Mouse (Mus musculus): ENCODE results near the gene Use1.

Gene Use1

DNA sequence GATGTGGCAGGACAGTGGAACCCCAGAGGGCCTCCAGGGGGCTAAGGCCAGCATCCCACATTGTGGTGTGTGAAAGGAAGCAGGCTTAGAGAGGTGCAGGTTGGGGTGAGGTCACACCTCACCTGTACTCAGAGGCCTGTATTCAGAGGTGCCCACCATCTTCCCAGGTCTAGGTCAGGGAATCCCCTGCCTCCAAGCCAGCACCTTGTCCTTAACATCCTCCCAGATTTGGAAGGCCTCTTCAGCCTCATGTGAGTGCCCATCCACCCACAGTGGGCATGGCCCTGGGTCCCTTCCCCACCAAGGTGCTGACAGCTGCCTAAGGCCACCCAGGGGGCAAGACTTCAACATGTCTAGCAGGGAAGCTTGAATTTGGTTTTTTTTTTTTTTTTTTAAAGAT, 34.8 kb downstream of the Use1 start:
- in situ Hi-C loops (cut with MboI, MseI): no loop called here

DNA sequence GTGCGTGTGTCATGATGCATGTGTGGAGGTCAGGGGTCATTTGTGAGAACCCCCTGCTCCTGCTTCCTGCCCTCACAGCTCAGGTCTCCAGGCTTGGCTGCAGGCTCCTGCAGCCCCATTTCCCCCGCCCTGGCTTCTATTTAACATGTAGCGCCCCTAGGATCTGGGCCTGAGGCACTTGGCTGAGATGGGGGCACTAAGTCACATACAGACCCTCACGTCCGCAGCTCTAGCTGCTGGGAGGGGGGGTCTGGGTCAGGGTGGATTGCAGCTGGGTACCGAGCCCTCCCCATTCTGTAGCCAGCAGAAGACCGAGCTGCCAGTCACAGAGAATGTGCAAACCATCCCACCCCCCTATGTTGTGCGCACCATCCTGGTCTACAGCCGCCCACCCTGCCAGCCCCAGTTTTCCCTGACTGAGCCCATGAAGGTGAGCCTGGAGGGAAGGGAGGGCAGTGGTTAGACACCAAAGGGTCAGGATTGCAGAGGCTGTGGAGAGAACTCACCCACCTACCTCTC, 35.9 kb downstream of the Use1 start:
- in situ Hi-C loops (cut with MboI, MseI): no loop called here

DNA sequence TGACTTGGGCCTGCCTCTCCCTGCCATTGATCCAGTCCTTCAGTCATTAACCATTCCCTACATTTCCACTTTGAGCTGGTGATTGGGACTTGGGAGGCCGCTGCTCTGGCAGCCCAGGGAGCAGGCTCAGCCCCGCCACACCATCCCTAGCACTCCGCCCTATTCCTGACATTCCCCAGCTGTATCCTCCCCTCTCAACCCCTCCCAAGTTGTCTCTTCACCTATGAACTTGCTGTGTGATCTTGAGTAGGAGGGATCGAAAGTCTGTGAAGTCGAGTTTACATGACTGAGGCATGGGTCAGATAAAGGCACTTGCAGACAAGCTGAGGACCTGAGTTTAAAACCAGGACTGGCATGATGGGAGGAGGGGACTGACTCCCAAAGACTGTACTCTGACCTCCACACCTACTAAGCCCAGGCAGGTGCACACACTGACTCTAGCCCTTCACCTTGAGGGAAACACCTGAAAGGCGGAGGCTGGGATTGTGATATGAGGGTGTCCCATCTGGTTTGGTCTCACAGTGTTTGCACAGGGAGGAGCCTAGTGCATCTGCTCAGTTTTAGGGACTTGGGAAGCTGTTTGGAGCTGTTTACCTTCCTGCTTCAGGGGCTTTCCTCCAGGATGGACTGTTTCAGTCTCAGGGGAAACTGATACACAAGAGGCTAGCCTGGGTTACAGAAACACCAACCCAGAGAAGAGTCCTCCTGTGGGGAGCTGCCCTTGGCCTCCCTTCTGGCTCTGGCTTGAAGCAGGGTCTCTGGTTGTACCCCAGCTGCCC, 36.6 kb downstream of the Use1 start:
- in situ Hi-C loops (cut with MboI, MseI): no loop called here

DNA sequence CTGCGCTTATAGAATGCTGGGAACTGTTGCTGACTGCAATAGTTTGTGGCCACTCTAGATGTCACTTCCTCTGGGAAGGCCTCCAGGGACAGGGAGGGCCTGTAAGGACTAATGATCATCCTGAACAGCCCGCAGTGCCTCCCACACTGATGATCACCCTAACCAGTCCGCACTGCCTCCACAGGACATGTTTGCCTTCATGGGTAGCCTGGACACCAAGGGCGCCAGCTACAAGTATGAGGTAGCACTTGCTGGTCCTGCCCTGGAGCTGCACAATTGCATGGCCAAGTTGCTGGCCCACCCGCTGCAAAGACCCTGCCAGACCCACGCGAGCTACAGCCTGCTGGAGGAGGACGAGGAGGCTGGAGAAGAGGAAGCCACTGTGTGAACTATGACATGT, 37.4 kb downstream of the Use1 start:
- in situ Hi-C loops (cut with MboI, MseI): no loop called here

DNA sequence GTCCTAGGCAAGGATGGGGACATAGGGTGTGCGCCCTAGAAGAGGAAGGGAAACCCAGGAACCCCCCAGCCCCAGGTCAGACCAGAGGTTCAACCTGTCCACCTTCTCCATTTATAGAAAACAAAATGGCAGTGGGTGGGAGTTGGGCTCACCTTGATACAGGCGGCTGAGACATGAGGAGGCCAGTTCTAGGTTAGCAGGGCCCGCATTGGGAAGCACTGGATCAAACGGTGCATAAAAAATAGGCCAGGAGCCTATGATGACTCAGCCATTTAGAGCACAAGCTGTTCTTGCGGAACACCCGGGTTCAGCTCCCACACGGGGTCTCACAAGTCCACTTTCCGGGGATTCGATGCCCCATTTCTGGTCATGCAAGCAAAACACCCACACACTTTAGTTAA, 38.3 kb downstream of the Use1 start:
- in situ Hi-C loops (cut with MboI, MseI): loop anchor here (5.0 kb wide), 1 partner anchor 33 kb away; the partner anchor contains the start of gene Ocel1

DNA sequence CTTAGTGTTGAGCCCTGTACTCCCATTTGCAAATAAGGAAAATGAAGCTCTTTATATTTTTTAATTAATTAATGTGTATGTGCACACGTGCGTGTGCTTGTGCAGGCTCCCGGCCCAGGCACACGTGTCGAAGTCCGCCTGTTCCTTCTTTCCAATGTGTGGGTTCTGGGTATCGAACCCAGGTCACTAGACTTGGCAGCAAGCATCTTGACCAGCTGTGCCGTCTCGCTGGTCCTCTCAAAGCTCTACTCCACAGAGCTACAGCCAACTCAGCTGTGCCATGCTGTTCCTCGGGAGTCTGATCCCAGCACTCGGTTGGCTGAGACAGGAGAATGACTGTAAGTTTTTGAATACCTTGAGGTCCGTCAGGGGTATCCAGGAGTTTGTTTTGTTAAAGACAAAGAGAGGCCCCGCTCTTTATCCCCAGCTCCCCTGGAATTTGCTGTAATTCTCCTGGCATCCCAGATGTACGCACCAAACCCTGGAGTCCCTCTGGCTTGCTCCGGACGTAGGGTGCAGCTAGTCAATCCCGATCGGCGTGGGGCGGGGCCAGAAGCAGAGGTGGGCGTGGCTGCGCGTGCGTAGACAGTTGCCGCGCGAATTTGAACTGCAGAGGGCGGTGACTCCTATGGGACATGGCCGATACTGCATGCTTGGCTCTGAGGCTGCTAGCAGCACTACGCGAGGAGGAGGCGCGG, 38.9 kb downstream of the Use1 start, which contains the start of gene Ankle1:
Gene Ankle1, plus strand, starts transcription at position 610 of the 698 bp plus-strand sequence.
- in situ Hi-C loops (cut with MboI, MseI): loop anchor here (5.0 kb wide), 1 partner anchor 33 kb away; the partner anchor contains the start of gene Ocel1

DNA sequence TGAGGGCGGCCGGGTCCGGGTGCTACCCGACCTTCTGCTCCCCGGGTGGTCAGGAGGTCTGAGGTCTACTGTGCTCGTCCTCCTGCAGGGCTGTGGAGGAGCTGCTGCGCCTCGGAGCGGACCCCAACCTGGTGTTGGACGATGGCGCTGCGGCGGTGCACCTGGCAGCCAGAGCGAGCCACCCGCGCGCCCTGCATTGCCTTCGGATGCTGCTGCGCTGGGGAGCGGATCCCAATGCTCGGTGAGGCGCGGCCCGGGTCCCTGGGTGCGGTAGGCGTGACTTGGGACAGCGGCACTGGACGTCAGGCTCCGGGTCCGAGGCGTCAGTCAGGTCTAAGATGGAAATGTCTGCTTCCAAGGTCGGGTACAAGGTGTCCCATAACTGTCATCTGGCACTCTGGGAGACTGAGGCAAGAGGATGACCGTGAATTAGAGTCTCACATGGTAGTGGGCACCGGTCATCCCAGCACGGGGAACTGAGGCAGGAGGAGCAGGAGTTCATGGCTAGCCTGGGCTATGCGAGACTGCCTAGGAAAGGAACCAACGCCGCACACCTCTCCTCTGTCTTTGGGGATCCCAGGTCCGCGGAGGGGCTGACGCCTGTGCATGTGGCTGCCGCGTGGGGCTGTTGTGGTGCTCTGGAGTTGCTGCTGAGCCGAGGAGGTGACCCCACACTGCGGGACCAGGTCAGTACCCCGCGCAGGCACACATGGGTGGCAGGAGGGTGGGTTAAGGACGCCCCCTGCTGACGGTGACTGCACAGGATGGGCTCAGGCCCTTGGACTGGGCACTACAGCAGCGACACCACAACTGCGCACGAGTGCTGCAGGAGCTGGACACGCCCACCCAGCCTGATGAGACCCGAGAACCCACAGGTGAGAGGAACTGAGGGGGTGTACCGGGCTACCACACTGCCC, 39.7 kb downstream of the Use1 start:
- in situ Hi-C loops (cut with MboI, MseI): loop anchor here (5.0 kb wide), 1 partner anchor 34 kb away; the partner anchor contains the start of gene Ocel1

DNA sequence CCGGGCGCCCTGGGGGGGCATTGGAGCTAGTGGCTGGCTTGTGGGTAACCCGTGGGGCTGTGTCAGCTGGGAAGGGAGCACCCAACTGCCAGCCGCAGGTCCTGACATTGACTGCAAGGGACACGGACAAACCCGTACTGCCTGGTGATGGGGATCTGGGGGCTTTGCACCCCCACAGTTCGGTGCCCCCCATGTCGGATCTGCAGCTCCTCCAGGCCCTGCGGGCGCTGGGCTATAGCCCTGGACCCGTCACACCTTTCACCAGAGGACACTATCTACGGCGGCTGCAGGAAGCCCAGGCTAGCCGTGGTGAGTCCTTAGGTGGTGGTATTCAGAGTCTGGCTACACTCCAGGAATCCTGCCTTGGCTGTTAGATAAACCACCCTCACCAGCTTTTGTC, 40.8 kb downstream of the Use1 start:
- in situ Hi-C loops (cut with MboI, MseI): loop anchor here (5.0 kb wide), 1 partner anchor 35 kb away; the partner anchor contains the start of gene Ocel1

DNA sequence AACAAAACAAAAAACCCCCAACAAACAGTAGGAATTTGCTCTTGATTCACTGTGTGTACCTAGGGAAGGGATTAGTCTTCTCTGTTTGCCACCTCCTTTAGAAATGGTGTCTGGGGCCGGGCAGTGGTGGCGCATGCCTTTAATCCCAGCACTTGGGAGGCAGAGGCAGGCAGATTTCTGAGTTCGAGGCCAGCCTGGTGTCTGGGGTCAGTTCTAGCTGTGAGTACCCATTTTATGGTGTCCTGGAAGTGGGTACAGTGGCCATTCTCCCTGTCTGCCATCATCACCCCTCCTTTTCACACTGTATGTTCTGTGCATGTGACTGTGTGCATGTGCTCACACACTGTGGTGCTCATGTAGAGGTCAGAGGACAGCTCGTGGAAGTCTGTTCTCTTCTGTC, 41.6 kb downstream of the Use1 start:
- in situ Hi-C loops (cut with MboI, MseI): loop anchor here (5.0 kb wide), 1 partner anchor 36 kb away; the partner anchor contains the start of gene Ocel1

DNA sequence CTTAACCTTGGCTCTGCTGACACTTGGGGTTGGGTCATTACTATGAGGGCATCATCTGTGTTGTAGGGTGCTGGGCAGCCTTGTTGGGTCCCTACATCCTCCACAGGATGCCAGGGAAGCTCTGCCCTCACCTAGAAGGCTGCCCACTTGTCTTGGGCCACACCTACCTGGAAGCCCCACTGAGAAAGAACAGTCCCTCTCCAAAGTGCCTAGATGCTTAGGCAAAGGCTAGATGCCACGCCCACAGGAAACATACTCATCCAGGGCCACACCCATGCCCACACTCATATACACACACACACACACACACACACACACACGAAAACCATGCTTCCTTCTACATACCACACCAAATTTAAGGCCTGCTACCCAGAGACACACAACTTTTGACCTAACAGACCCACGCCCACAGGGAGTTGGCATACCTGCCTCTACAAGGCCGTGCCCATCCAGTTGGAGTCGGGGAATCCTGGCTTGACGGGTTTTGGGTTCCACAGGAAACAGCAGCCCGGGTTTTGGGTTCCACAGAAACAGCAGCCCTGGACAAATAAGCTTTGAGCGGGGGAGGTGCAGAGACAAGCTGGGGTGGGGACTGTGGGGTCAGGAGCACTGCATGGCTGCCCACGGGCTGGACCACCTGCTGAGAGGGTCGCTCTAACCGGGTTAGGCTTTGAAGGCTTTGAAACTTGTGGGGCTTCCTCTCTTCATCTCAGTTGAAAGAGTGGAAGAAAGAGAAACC, 45.1 kb downstream of the Use1 start:
- in situ Hi-C loops (cut with MboI, MseI): no loop called here

Measured in T-helper 1 cell (primary cell).